Mouse (Mus musculus) hindbrain, embryonic 13.5 days (tissue): ENCODE results near the gene Mtrex. TPM values are rescaled to one million over a fixed set of nuclear protein-coding genes. Genes with fewer than 3 reads are reported as not detected.

Experiments
- ATAC-seq: fragments of 200-750 bp; cut with Nextera tagmentation; 2 replicates; pipeline ENCODE4 v1.8.0; 2017; ENCODE audit warnings: moderate TSS enrichment; ENCODE audit not compliant: low FRiP score
- H3K27ac ChIP-seq: fragments of 300-500 bp; sonication (generic); 2 replicates; pipeline ENCODE4 v1.5.1; 2015; ENCODE audit warnings: inconsistent platforms, mild to moderate bottlenecking, moderate library complexity
- H3K27me3 ChIP-seq: fragments of 300-500 bp; sonication (generic); 2 replicates; pipeline ENCODE4 v1.6.1; 2015; ENCODE audit warnings: mild to moderate bottlenecking, inconsistent platforms
- H3K36me3 ChIP-seq: fragments of 300-500 bp; sonication (generic); 2 replicates; pipeline ENCODE4 v1.6.1; 2015; ENCODE audit warnings: mild to moderate bottlenecking, inconsistent platforms
- H3K4me1 ChIP-seq: fragments of 300-500 bp; sonication (generic); replicated peaks from 2 replicates; pipeline ENCODE4 v1.6.1; 2015; ENCODE audit warnings: inconsistent platforms
- H3K4me2 ChIP-seq: fragments of 300-500 bp; sonication (generic); 2 replicates; pipeline ENCODE4 v1.6.1; 2015; ENCODE audit warnings: inconsistent platforms, mild to moderate bottlenecking, moderate library complexity
- H3K4me3 ChIP-seq: fragments of 300-500 bp; sonication (generic); 2 replicates; pipeline ENCODE4 v1.5.1; 2015; ENCODE audit warnings: mild to moderate bottlenecking, inconsistent platforms
- H3K9ac ChIP-seq: fragments of 300-500 bp; sonication (generic); 2 replicates; pipeline ENCODE4 v1.6.1; 2015; ENCODE audit warnings: mild to moderate bottlenecking, inconsistent platforms
- H3K9me3 ChIP-seq: fragments of 300-500 bp; sonication (generic); 2 replicates; pipeline ENCODE4 v1.6.1; 2016; ENCODE audit warnings: inconsistent platforms
- WGBS: fragments of 180-500 bp; shearing (Covaris S2); methylation state at CpG from one replicate; pipeline ENCODE4 v1.1.7; 2015; 5-methylcytosine and 5-hydroxymethylcytosine counted together
- polyA plus RNA-seq: library from polyadenylated mRNA; unstranded; fragments of >200 nt; fragmentation: Nextera tagmentation; extraction: Ambion mirVana; gene quantifications from 2 replicates; pipeline ENCODE4 v1.2.1, GENCODE M21; 2015

Mtrex gene
- polyA plus RNA-seq, 1 experiment from 2014 or later: 66.8 TPM

DNA sequence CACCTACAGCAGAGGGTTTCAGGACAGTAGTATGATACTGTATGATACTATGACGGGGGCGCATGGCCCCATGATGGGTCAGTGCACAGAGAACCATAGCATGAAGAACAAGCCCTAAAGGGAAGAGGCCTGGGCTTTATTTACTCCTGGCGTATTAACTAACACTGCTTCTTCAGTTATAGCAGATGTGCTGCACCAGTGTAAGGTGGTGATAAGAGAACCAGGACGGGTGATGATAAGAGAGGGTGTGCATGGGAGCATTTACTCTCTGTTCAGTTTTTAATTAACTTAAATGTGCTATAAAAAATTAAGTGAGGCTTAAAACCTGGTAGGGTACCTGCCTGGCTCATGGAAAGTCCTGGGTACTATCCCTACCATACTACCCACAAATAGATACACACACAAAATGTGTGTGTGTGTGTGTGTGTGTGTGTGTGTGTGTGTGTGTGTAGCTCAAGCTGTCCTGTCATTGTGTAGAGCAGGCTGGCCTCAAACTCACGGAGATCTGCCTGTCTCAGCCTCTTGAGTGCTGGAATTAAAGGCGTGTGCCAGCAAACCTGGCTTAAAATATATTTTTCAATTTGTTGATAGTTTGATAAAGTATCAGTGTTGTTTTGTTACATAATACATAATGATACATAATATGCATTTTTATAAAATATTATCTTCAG lies 88.5 kb downstream of the Mtrex start:
- Histone ChIP-seq H3K27ac (no peak overlapping the region), H3K27me3 (no peaks in the 10 kb centered on the region), H3K4me1 (peaks cover 11% of the 10 kb centered on the region), H3K36me3 (no peaks in the 10 kb centered on the region), H3K4me2 (no peak overlapping the region), H3K9me3 (no peaks in the 10 kb centered on the region), H3K4me3 (no peak overlapping the region), H3K9ac (no peak overlapping the region)
- no peak for ATAC-seq
- WGBS: 95% methylated on average over 6 of the region's 6 CpGs

DNA sequence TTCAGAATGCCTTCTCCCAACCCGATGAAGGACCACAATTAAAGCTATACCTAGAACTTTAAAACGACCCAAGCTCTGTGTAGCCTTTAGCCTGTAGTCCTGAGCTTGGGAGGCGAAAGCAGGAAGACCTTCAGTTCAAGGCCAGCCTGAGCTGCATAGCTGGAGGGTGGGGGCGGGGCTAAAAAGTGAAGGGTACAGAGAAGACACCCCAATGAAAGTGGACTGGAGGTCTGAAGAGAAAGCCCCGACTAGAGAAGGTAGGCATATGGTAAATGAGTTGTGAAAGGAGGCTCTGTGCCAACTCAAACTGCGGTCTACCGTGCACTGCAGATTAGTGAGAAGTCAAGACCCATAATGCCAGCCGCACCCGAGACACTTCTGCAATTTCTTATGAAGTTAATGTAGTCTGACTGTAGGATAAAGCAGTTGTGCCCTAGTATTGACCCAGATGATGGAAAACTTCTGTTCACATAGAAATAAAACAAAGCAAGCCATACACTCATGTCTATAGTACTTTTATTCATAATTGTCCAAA lies 89.5 kb downstream of the Mtrex start:
- no peak overlapping the region for H3K27ac ChIP-seq
- peaks cover 18% of the 10 kb centered on the region for H3K4me1 ChIP-seq
- H3K4me2 ChIP-seq: no peak overlapping the region
- H3K9me3 ChIP-seq: no peaks in the 10 kb centered on the region
- H3K4me3 ChIP-seq: no peak overlapping the region
- H3K36me3 ChIP-seq: no peaks in the 10 kb centered on the region
- WGBS: 87% methylated on average over 9 of the region's 9 CpGs
- no peak for ATAC-seq
- H3K27me3 ChIP-seq: no peaks in the 10 kb centered on the region
- H3K9ac ChIP-seq: no peak overlapping the region

DNA sequence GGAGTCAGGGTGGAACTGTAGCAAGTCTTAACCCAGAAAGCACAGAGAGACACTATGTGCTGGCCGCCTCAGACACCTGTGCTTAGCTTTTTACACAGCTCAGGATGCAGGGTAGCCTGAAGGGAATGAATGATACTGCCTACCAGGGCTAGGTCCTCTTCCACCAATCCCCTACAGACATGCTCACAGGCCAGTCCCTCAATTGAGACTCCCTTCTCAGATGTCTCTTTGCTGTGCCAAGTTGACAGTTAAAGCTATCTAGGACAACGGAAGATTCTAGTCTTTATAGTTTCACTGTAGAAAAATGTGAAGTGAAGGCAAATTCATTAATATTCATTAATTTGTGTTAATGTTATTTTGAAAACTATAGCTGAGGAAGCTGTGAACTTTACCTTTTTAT lies 90.2 kb downstream of the Mtrex start:
- H3K9ac ChIP-seq: no peak overlapping the region

DNA sequence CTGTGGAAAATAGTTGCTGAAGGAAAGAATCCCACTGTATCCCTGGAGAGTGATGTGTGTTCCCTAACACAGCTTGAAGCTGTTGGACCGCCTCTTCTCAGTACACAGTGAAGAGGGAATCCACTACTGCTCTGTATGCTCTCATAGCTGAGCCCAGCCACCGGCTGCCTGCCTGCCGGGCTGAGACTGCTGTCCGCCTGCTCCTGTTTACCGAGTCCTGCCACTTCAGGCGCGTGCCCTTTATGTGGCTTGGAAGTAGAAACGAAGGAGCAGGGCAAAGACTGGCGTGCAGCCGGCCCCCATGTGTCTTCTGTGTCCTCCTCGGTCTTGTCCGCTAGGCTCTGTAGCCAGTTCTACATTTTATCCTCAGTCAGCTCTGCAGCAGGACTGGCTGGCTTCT lies 92.1 kb downstream of the Mtrex start:
- WGBS: 32% methylated on average over 12 of the region's 12 CpGs
- ATAC-seq: peak; percentile 49; the same call in 1 of the 2 replicates
- H3K4me3 ChIP-seq: no peak overlapping the region

More for the DNA sequence above, 90.2 kb downstream of the Mtrex start:
- Histone ChIP-seq H3K4me2 (no peak overlapping the region), H3K4me1 (peaks cover 22% of the 10 kb centered on the region), H3K27me3 (no peaks in the 10 kb centered on the region), H3K36me3 (no peaks in the 10 kb centered on the region), H3K9me3 (no peaks in the 10 kb centered on the region), H3K4me3 (no peak overlapping the region), H3K27ac (no peak overlapping the region)
- WGBS: 79% methylated on average over 2 of the region's 2 CpGs
- ATAC-seq: no peak

DNA sequence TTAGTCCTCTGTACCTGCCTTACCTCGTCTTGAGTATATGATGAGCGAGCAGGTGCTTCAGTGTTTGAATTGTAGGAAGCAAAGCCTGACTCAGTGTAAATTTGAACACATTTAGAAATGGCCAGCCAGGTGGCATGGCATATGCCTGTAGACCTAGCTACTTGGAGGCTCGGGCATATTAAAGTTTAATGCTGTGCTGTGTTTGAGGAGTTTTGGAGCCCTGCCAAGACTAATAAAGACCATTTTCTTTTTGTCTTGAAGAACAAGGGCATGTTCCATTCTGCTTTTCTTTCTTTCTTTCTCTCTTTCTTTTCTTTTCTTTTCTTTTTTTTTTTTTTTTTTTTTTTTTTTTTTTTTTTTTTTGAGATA lies 93.3 kb downstream of the Mtrex start:
- H3K4me1 ChIP-seq: peaks cover 22% of the 10 kb centered on the region
- H3K4me2 ChIP-seq: no peak overlapping the region
- H3K9me3 ChIP-seq: no peaks in the 10 kb centered on the region
- H3K36me3 ChIP-seq: no peaks in the 10 kb centered on the region
- WGBS: 77% methylated on average over 3 of the region's 3 CpGs
- H3K9ac ChIP-seq: no peak overlapping the region
- no peaks in the 10 kb centered on the region for H3K27me3 ChIP-seq
- no peak overlapping the region for H3K27ac ChIP-seq
- ATAC-seq: no peak
- no peak overlapping the region for H3K4me3 ChIP-seq

More for the DNA sequence above, 92.1 kb downstream of the Mtrex start:
- H3K36me3 ChIP-seq: no peaks in the 10 kb centered on the region
- peaks cover 22% of the 10 kb centered on the region for H3K4me1 ChIP-seq
- no peak overlapping the region for H3K4me2 ChIP-seq
- no peaks in the 10 kb centered on the region for H3K9me3 ChIP-seq
- H3K27ac ChIP-seq: no peak overlapping the region
- no peak overlapping the region for H3K9ac ChIP-seq
- no peaks in the 10 kb centered on the region for H3K27me3 ChIP-seq

DNA sequence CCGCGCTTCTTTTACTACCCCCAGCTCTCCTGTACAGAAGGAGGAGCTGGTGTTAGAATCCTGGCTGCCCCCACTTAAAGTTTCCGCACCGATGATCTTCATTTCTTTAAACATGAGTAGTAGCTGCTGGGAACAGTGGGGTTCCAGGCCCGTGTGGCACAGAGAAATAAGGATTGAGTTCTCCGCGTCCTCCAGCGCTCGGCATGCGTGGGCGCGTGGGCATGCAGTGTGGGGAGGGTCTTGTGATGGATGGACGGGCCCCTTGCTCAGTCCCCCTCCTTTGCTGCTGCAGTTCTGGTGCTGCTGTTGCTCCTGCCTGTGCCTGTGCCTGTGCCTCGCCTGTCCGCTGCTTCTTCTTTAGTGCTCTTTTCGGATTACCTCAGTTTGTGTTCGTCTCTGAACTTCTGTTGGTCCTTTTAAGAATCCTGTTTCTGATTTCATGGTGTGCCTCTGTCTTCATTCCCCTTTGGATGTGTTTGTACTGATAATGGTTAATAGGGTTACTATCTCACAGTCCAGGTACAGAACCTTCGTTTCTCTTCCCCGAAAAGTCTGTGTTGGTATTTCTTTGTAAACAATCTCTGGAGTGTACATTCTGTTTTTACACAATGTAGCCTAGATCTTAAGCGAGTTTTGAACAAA lies 93.8 kb downstream of the Mtrex start:
- Histone ChIP-seq H3K27me3 (no peaks in the 10 kb centered on the region), H3K9me3 (no peaks in the 10 kb centered on the region), H3K9ac (no peak overlapping the region), H3K27ac (no peak overlapping the region), H3K4me3 (no peak overlapping the region), H3K36me3 (no peaks in the 10 kb centered on the region), H3K4me2 (0 out of 2 replicates have a peak overlapping the region, but pooled peaks have one; percentile 11), H3K4me1 (peaks cover 22% of the 10 kb centered on the region)
- WGBS: 52% methylated on average over 20 of the region's 20 CpGs
- no peak for ATAC-seq

DNA sequence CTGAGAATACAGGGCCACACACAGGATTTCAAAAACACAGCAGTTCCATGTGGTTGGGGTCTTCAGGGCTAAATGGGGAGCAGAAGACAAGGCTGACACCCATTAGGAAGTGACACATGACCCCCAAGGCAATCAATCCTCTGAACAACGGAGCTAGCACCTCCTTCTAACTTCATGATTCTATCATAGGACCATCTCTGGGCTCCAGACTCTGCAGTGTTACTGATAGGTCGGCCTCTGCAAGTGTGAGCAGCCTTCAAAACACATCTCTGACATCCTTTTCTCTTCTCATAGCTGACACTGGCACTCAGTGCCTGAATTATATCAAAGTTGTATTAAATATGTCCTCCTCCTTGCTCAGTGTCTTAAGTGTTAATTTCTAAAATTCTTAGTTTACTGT lies 94.6 kb downstream of the Mtrex start:
- Histone ChIP-seq H3K9ac (no peak overlapping the region), H3K27ac (no peak overlapping the region), H3K36me3 (no peaks in the 10 kb centered on the region), H3K27me3 (no peaks in the 10 kb centered on the region), H3K4me1 (peaks cover 22% of the 10 kb centered on the region), H3K4me3 (no peak overlapping the region), H3K9me3 (no peaks in the 10 kb centered on the region), H3K4me2 (no peak overlapping the region)
- ATAC-seq: no peak
- 57% methylated on average over 2 of the region's 2 CpGs for WGBS

DNA sequence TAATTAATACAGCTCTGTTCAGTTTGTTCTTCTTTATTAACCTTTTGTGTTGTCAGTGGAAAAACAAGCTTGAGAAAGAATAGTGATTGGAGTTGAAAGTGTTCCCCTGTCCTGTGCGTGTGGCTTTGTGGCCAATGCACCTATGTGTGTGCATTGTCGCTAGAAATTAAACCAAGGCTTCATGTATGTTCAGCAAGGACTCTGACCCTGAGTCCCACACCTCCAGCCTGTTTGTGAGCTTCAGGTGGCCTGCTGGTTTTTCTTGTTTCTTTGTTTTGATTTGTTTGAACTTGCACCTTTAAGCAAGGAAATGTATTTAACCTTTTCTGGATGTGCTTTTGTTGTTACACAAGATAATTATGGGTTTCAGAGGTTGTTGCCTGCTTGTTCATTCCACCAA lies 97.6 kb downstream of the Mtrex start:
- WGBS: 83% methylated on average over 2 of the region's 2 CpGs
- Histone ChIP-seq H3K4me1 (peaks cover 16% of the 10 kb centered on the region), H3K4me3 (no peak overlapping the region), H3K9ac (no peak overlapping the region), H3K4me2 (no peak overlapping the region), H3K36me3 (no peaks in the 10 kb centered on the region), H3K9me3 (no peaks in the 10 kb centered on the region), H3K27me3 (no peaks in the 10 kb centered on the region), H3K27ac (no peak overlapping the region)
- ATAC-seq: no peak

DNA sequence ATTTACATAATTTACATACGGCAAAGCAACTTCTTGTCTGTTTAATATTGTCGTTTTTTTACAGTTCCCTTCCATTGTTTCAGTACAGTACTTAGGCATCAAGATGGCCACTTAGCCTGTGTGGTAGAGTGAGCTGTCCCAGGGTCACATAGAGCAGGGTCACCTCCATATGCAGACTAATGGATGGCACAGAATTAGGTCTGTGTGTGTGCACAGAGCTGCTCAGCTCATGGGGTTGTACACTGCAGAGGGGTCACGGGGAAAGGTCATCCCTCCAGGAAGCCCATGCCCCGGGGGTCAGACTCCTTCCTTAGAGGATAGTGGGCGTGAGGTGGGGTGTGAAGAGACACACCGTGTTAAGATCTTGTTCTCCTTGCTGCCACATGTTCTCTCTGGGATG lies 101.7 kb downstream of the Mtrex start:
- no peak overlapping the region for H3K27ac ChIP-seq
- no peak for ATAC-seq
- 58% methylated on average over 6 of the region's 6 CpGs for WGBS
- no peaks in the 10 kb centered on the region for H3K36me3 ChIP-seq
- H3K9me3 ChIP-seq: no peaks in the 10 kb centered on the region
- H3K27me3 ChIP-seq: no peaks in the 10 kb centered on the region
- no peaks in the 10 kb centered on the region for H3K4me1 ChIP-seq
- no peak overlapping the region for H3K4me3 ChIP-seq
- no peak overlapping the region for H3K4me2 ChIP-seq
- no peak overlapping the region for H3K9ac ChIP-seq

DNA sequence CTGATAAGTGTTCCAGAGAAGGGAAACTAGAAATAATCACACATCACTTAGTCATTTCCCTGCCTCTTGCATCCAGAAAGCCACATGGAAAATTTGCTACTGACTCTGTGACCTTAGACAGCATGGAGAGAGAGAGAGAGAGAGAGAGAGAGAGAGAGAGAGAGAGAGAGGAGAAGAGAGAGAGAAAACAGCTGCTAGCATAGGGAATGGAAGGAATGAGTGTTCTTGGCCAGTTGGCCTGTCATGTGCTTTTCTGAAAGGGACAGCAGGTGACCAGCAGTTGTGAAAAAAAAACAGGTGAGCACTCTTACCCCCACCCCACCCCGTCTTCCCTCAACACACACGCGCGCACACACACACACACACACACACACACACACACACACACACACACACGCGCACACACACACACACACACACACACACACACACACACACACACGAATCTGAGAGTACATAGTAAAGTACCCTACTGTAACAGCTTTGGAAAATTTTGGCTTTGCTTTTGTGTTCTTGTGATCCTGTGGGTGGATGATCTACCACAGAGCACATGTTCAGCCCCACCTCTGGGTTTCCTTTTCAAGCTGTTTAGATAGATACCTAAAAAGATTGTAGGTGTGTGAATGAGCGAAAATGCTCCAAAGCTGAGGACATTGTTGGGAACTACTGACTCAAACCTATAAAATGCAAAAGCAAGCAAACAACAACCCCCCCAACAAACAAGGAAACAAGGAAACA lies 103.1 kb downstream of the Mtrex start:
- H3K4me1 ChIP-seq: no peaks in the 10 kb centered on the region
- no peaks in the 10 kb centered on the region for H3K36me3 ChIP-seq
- H3K9me3 ChIP-seq: no peaks in the 10 kb centered on the region
- no peak overlapping the region for H3K9ac ChIP-seq
- H3K4me3 ChIP-seq: no peak overlapping the region
- 85% methylated on average over 4 of the region's 8 CpGs for WGBS
- no peak for ATAC-seq
- H3K27me3 ChIP-seq: no peaks in the 10 kb centered on the region
- H3K4me2 ChIP-seq: no peak overlapping the region
- no peak overlapping the region for H3K27ac ChIP-seq

DNA sequence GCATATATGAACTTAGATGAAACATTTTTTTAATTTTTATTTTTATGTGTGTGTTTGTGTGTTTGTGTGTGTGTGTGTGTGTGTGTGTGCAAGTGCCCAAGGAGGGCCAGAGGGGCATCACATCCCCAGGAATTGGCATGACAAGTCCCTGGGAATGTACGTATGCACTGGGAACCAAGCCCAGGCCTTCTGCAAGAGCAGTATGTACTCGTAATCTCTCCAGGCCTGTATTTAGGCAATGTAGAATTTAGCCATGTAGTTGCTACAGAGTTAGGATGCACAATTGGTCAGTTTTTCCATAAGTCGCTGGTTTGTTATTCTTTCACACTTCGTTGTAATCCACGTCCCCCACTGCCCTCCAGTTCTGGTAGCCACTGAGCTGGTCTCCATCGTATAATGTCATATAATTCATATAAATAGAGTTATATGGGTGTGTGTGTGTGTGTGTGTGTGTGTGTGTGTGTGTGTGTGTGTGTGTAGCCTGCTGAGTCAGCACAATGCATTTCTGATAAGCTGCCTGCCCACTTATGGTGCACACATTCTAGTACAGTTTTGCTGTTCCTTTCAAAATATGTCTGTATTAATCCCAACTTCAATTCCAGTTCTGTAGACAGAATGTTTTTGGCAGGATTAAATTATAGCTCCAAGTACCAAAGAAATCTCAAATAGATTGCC lies 103.8 kb downstream of the Mtrex start:
- Histone ChIP-seq H3K9me3 (no peaks in the 10 kb centered on the region), H3K4me2 (no peak overlapping the region), H3K27ac (no peak overlapping the region), H3K36me3 (no peaks in the 10 kb centered on the region), H3K4me1 (no peaks in the 10 kb centered on the region), H3K9ac (no peak overlapping the region), H3K4me3 (no peak overlapping the region), H3K27me3 (no peaks in the 10 kb centered on the region)
- no peak for ATAC-seq
- WGBS: 91% methylated on average over 6 of the region's 6 CpGs

DNA sequence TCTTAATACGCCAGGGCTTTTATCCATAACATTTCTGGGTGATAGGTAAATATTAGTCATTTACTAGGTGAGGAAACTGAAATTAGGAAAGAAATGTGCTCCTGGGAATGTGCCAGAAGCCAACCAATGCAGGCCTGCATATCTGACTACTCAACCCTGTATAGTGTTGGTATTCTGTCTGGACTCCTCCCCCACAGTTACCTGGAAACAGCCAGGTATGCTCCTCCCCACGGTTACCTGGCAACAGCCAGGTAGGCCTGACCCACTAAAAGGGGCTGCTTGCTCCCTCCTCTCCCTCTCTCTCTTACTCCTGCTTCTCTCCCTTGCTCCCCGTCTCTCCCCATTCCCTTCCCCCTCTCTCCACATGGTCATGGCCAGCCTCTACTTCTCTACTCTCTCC lies 104.8 kb downstream of the Mtrex start:
- Histone ChIP-seq H3K27ac (no peak overlapping the region), H3K9me3 (no peaks in the 10 kb centered on the region), H3K4me2 (no peak overlapping the region), H3K36me3 (no peaks in the 10 kb centered on the region), H3K27me3 (no peaks in the 10 kb centered on the region), H3K4me3 (no peak overlapping the region), H3K4me1 (no peaks in the 10 kb centered on the region), H3K9ac (no peak overlapping the region)
- 0 out of 2 replicates have a peak, but pooled peaks have one; percentile 36 for ATAC-seq
- 79% methylated on average over 3 of the region's 3 CpGs for WGBS
